Mouse (Mus musculus) liver, embryonic 11.5 days (tissue): ENCODE results near the gene Lig1. TPM values are rescaled to one million over a fixed set of nuclear protein-coding genes. Genes with fewer than 3 reads are reported as not detected.

Experiments used
- ATAC-seq: fragments of 200-750 bp; cut with Nextera tagmentation; replicated peaks from 2 replicates; pipeline ENCODE4 v1.8.0; 2017; ENCODE audit warnings: moderate number of reproducible peaks, mild to moderate bottlenecking, moderate TSS enrichment, moderate library complexity; ENCODE audit not compliant: low FRiP score
- DNase-seq: peaks from one replicate; pipeline ENCODE4 v3.0.0-alpha.2; 2017; ENCODE audit warnings: low spot score
- H3K27ac ChIP-seq: fragments of 300-500 bp; sonication (generic); 2 replicates; pipeline ENCODE4 v1.5.1; 2014; ENCODE audit warnings: mild to moderate bottlenecking, low read depth, low read length, control low read depth
- H3K27me3 ChIP-seq: fragments of 300-500 bp; sonication (generic); replicated peaks from 2 replicates; pipeline ENCODE4 v1.6.1; 2014; ENCODE audit warnings: low read length, mixed read lengths; ENCODE audit not compliant: control insufficient read depth, insufficient read depth
- H3K36me3 ChIP-seq: fragments of 300-500 bp; sonication (generic); 2 replicates; pipeline ENCODE4 v1.6.1; 2014; ENCODE audit warnings: mild to moderate bottlenecking, low read length, moderate library complexity, mixed read lengths; ENCODE audit not compliant: control insufficient read depth, insufficient read depth
- H3K4me1 ChIP-seq: fragments of 300-500 bp; sonication (generic); replicated peaks from 2 replicates; pipeline ENCODE4 v1.6.1; 2014; ENCODE audit warnings: low read length, mixed read lengths; ENCODE audit not compliant: control insufficient read depth, insufficient read depth
- H3K4me2 ChIP-seq: fragments of 300-500 bp; sonication (generic); 2 replicates; pipeline ENCODE4 v1.6.1; 2014; ENCODE audit warnings: mild to moderate bottlenecking, control low read depth, moderate library complexity
- H3K4me3 ChIP-seq: fragments of 300-500 bp; sonication (generic); 2 replicates; pipeline ENCODE4 v1.5.1; 2014; ENCODE audit warnings: low read depth, low read length, control low read depth
- H3K9ac ChIP-seq: fragments of 300-500 bp; sonication (generic); 2 replicates; pipeline ENCODE4 v1.6.1; 2014; ENCODE audit warnings: low read depth, low read length, control low read depth
- H3K9me3 ChIP-seq: fragments of 300-500 bp; sonication (generic); 2 replicates; pipeline ENCODE4 v1.6.1; 2016; ENCODE audit warnings: low read length, inconsistent platforms, mixed read lengths; ENCODE audit not compliant: control insufficient read depth
- whole genome bisulfite sequencing: fragments of 180-500 bp; shearing (Covaris S2); extraction: QIAGEN DNeasy Blood & Tissue Kit; methylation state at CpG from one replicate; pipeline ENCODE4 v1.1.7; 2014; 5-methylcytosine and 5-hydroxymethylcytosine counted together
- polyA plus RNA-seq: library from polyadenylated mRNA; unstranded; fragments of >200 nt; fragmentation: Nextera tagmentation; extraction: Ambion mirVana; gene quantifications from 2 replicates; pipeline ENCODE4 v1.2.1, GENCODE M21; 2014

Gene Lig1
- polyA plus RNA-seq, 1 experiment from 2014 or later = 177 TPM

DNA sequence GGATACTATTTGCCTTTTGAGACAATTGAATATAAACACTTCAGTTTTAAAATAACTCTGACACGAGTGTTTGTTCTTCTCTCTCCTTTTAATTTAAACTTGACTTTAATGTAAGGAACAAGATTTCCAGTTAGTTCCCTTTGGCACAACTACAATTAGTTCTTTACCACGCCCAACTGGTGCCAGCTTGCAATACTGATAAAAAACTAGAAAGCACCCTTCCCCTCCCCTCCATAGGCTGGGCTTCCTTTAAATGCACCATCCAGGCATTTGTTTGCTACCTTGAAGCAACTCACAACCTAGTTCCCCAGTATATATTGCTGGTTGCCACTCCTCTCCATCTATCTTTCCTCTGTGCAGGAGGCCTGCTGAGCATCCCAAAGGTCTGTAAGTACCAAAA lies 47.2 kb downstream of the Lig1 start, which contains the start of gene Pla2g4c:
Pla2g4c (plus strand) TSS at position 340 of the 400 bp plus-strand sequence.
- no peak within 1 kb of the TSS for H3K4me3 ChIP-seq
- ATAC-seq (no peak), DNase-seq (no peak)
- H3K9me3 ChIP-seq = no peaks in the 10 kb centered on the region
- no peaks in the 10 kb centered on the region for H3K36me3 ChIP-seq
- H3K4me2 ChIP-seq = no peak within 1 kb of the TSS
- no peak within 1 kb of the TSS for H3K9ac ChIP-seq
- no peaks in the 10 kb centered on the region for H3K4me1 ChIP-seq
- H3K27me3 ChIP-seq = no peaks in the 10 kb centered on the region
- H3K27ac ChIP-seq = no peak within 1 kb of the TSS
- WGBS = 76% methylated on average over 2 of the region's 2 CpGs

- Histone ChIP-seq H3K9ac (no peak overlapping the region), H3K27ac (no peak overlapping the region), H3K27me3 (no peaks in the 10 kb centered on the region), H3K4me1 (no peaks in the 10 kb centered on the region), H3K4me2 (no peak overlapping the region), H3K36me3 (peaks cover 3% of the 10 kb centered on the region; the same call in 1 of the 2 replicates), H3K9me3 (no peaks in the 10 kb centered on the region), H3K4me3 (no peak overlapping the region)
- DNase-seq (no peak), ATAC-seq (no peak)
- WGBS = 98% methylated on average over 2 of the region's 2 CpGs
Observed at GRCm38 (mm10) chr7:13330575-13330974, 53.5 kb downstream of the Lig1 start.

DNA sequence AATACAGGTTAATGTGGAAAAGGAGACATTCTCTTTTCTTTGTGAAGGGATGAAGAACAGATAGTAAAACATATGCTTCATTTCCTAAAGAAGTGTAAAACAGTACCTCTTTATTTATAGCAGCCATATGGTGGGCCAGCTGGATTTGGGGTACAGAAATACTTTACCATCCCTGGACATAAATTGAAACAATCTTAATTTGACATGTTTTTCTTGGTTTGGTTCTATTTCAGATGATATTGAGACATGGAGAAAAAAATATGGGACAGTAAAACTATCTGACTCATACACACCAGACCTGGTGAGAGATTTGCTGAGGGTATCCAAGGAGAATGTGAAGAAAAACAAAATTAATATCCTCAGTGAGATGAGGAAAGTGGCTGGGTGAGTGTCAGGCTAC lies 78.9 kb downstream of the Lig1 start:
- H3K4me1 ChIP-seq = no peaks in the 10 kb centered on the region
- H3K9me3 ChIP-seq = no peaks in the 10 kb centered on the region
- DNase-seq = no peak
- H3K4me3 ChIP-seq = no peak overlapping the region
- H3K9ac ChIP-seq = no peak overlapping the region
- no peak overlapping the region for H3K4me2 ChIP-seq
- peaks cover 34% of the 10 kb centered on the region for H3K36me3 ChIP-seq
- no peak overlapping the region for H3K27ac ChIP-seq
- no peaks in the 10 kb centered on the region for H3K27me3 ChIP-seq
- no peak for ATAC-seq

Other genes starting within 250 kb of the Lig1 start
- 134 and 142 TPM in 2 replicates for gene Chmp2a, start 242.5 kb upstream of the Lig1 start, polyA plus RNA-seq
- gene Ube2m, start 239.0 kb upstream of the Lig1 start, polyA plus RNA-seq = 178 and 183 TPM in 2 replicates
- gene Mzf1, start 222.5 kb upstream of the Lig1 start, polyA plus RNA-seq = 1.6 and 1.9 TPM in 2 replicates
- not detected in 2 replicates for gene Vmn1r85, start 182.1 kb upstream of the Lig1 start, polyA plus RNA-seq
- gene Vmn1r86, start 157.4 kb upstream of the Lig1 start, polyA plus RNA-seq = not detected in 2 replicates
- gene Vmn1r87, start 137.1 kb upstream of the Lig1 start, polyA plus RNA-seq = not detected in 2 replicates
- 0.03 TPM in 1 of 2 replicates, not detected in the other for gene Vmn1r88, start 117.7 kb upstream of the Lig1 start, polyA plus RNA-seq
- gene Vmn1r89, start 64.3 kb upstream of the Lig1 start, polyA plus RNA-seq = not detected in 2 replicates
- 2.9 and 4.0 TPM in 2 replicates for gene Zswim9, start 1.4 kb downstream of the Lig1 start, polyA plus RNA-seq
- gene Pla2g4c, start 47.4 kb downstream of the Lig1 start, polyA plus RNA-seq = 1.3 and 2.1 TPM in 2 replicates
- 0.14 TPM in 1 of 2 replicates, not detected in the other for gene Cabp5, start 120.8 kb downstream of the Lig1 start, polyA plus RNA-seq
- not detected in 2 replicates for gene Bsph1, start 173.6 kb downstream of the Lig1 start, polyA plus RNA-seq